Mouse (Mus musculus) forebrain, embryonic 14.5 days (tissue): ENCODE measurements at regions not wholly inside any gene's neighbourhood (a gene's known extent, or its start where the extent isn't known, plus 50 kb on each side); places are given as distances from the start of the nearest gene placed in this dataset.
"Not testable (repeated sequence)": the region's sequence is repeated elsewhere in the genome, so short reads cannot be mapped to it uniquely, and the experiment has no call there.

Source experiments
- ATAC-seq: fragments of 200-750 bp; cut with Nextera tagmentation; 2 replicates; pipeline ENCODE4 v1.8.0; 2017; ENCODE audit warnings: mild to moderate bottlenecking, moderate library complexity
- DNase-seq: peaks from one replicate; pipeline ENCODE4 v3.0.0-alpha.2; 2015; ENCODE audit warnings: low spot score
- H3K27ac ChIP-seq: fragments of 300-500 bp; sonication (generic); 2 replicates; pipeline ENCODE4 v1.5.1; 2014; ENCODE audit warnings: low read depth, mild to moderate bottlenecking, control low read depth, low read length, moderate library complexity
- H3K27me3 ChIP-seq: fragments of 300-500 bp; sonication (generic); replicated peaks from 2 replicates; pipeline ENCODE4 v1.6.1; 2014; ENCODE audit warnings: low read length, control low read depth, mixed read lengths; ENCODE audit not compliant: control insufficient read depth, insufficient read depth
- H3K36me3 ChIP-seq: fragments of 300-500 bp; sonication (generic); 2 replicates; pipeline ENCODE4 v1.6.1; 2014; ENCODE audit warnings: low read length, control low read depth; ENCODE audit not compliant: control insufficient read depth, insufficient read depth
- H3K4me1 ChIP-seq: fragments of 300-500 bp; sonication (generic); 2 replicates; pipeline ENCODE4 v1.6.1; 2014; ENCODE audit warnings: antibody characterized with exemption, low read length, control low read depth; ENCODE audit not compliant: control insufficient read depth, insufficient read depth
- H3K4me2 ChIP-seq: fragments of 300-500 bp; sonication (generic); 2 replicates; pipeline ENCODE4 v1.6.1; 2014; ENCODE audit warnings: mild to moderate bottlenecking, control low read depth, low read length
- H3K4me3 ChIP-seq: fragments of 300-500 bp; sonication (generic); 2 replicates; pipeline ENCODE4 v1.5.1; 2014; ENCODE audit warnings: low read depth, low read length, control low read depth
- H3K9ac ChIP-seq: fragments of 300-500 bp; sonication (generic); 2 replicates; pipeline ENCODE4 v1.6.1; 2014; ENCODE audit warnings: mild to moderate bottlenecking, low read length, control low read depth, moderate library complexity
- H3K9me3 ChIP-seq: fragments of 300-500 bp; sonication (generic); replicated peaks from 2 replicates; pipeline ENCODE4 v1.6.1; 2016; ENCODE audit warnings: low read length, control low read depth, mixed read lengths; ENCODE audit not compliant: control insufficient read depth
- WGBS: fragments of 180-500 bp; shearing (Covaris S2); extraction: QIAGEN DNeasy Blood & Tissue Kit; methylation state at CpG from one replicate; pipeline ENCODE4 v1.1.7; 2014; 5-methylcytosine and 5-hydroxymethylcytosine counted together

DNA sequence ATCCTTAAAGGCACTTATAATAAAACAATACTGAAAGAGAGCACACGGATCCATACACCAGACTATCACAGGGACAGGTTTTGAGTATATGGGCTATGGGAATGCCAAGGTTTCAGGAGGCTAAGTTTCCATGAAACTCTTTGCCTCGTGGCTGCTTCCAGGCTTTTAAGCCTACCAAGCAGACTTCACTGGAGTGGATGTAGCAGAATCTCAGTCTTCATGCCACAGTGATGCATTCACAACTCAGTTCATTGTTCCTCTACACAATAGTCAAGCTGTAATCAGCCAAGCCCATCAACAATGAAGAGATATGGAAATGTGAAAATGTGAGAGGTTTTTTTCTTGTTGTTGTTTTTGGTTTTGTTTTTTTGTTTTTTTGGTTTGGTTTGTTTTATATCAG lies 148.3 kb upstream of the 1700008P02Rik start:
- no peak overlapping the region for H3K4me2 ChIP-seq
- no peak overlapping the region for H3K4me3 ChIP-seq
- H3K27ac ChIP-seq, result no peak overlapping the region
- no peak overlapping the region for H3K9ac ChIP-seq
- H3K36me3 ChIP-seq, result no peaks in the 10 kb centered on the region
- H3K9me3 ChIP-seq, result no peaks in the 10 kb centered on the region
- no peak for DNase-seq
- no peak for ATAC-seq
- no peaks in the 10 kb centered on the region for H3K27me3 ChIP-seq
- WGBS, result 33% methylated on average over 2 of the region's 2 CpGs
- H3K4me1 ChIP-seq, result no peaks in the 10 kb centered on the region

DNA sequence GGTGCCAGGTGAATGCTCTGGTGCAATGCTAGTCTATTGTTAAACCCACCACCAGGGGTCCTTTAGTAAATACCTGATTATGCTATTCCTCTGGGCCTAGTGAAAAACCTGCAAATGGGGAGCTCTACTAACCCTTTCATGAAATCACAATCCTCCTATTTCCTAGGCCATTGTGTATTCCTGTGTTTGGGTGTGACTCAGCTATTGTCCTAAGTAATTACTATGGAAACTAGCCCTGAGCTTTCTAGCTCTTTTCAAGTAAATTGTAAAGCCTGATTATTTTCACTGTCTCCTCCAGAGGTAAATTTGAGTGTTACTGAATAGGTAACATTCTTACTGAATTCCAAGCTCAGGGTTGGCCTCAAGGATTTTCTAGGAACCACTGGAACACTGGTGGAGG lies 147.8 kb upstream of the 1700008P02Rik start:
- H3K9ac ChIP-seq, ATAC-seq, H3K4me3 ChIP-seq, H3K27ac ChIP-seq, H3K27me3 ChIP-seq, H3K4me2 ChIP-seq, H3K9me3 ChIP-seq, DNase-seq, H3K4me1 ChIP-seq, H3K36me3 ChIP-seq: not testable (repeated sequence)

DNA sequence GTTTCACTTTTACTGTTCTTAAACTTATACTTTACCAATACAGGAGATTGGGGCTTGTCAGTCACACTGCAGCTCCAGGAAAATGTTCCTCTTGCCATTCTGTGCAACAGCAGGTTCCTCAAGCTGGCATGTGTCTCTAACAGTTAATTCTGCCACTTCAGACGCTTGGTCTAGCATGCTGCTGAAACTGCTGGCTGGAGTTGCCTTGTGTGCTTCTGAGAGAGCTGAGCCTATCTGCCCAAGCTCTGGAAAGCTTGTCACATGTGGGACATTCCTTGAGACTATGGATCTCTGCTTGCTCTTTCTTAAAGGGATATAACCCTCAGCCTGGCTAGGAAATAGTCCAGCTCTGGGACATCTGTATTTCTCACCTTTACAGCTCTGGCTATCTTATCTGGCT lies 138.9 kb upstream of the 1700008P02Rik start:
- H3K4me2 ChIP-seq, result no peak overlapping the region
- no peak overlapping the region for H3K27ac ChIP-seq
- DNase-seq (no peak), ATAC-seq (no peak)
- H3K36me3 ChIP-seq, result no peaks in the 10 kb centered on the region
- H3K4me1 ChIP-seq, result no peaks in the 10 kb centered on the region
- no peak overlapping the region for H3K9ac ChIP-seq
- no peaks in the 10 kb centered on the region for H3K27me3 ChIP-seq
- H3K4me3 ChIP-seq, result no peak overlapping the region
- WGBS, result 50% methylated on average over 1 of the region's 1 CpGs
- H3K9me3 ChIP-seq, result no peaks in the 10 kb centered on the region

DNA sequence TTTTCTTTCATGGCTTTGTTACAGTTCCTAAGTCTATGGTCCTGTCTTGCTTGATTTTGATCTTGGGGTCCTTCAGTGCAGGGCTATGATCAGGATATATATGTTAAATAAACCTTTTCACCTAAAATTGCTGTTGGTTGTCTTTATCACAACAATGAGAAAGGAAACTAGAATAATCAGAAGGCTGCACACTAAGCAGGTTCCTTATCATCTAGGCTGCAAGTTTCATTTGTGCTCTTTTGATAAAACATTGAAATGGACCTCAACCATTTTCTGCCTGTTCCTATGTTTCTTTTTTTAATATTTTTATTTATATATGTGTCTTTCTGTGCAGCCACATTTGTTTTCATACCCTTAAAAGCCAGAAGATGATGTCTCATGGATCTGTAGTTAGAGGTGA lies 137.3 kb upstream of the 1700008P02Rik start:
- Histone ChIP-seq H3K4me1 (no peaks in the 10 kb centered on the region), H3K27me3 (no peaks in the 10 kb centered on the region), H3K9ac (no peak overlapping the region), H3K27ac (no peak overlapping the region), H3K4me2 (no peak overlapping the region), H3K4me3 (no peak overlapping the region), H3K36me3 (no peaks in the 10 kb centered on the region), H3K9me3 (no peaks in the 10 kb centered on the region)
- ATAC-seq (no peak), DNase-seq (no peak)

DNA sequence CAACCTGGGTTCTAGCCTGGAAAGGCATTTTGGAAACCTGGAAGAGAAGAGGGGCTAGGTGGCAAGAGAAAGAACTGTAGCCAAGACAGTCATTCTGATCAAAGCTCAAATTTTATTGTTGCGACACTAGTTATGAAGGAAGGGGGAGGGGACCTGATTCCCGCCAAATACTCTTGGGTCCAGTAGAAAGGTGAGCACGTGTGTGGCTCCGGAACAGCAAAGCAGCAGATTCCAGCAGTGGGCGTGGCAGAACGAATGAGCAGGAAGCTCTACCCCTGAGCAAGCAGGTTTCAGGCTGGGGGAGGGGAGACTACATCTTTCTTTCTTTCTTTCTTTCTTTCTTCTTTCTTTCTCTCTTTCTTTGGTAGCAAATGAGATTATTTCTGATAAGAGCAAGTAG lies 130.5 kb upstream of the 1700008P02Rik start:
- ATAC-seq, H3K4me3 ChIP-seq, H3K27me3 ChIP-seq, H3K9ac ChIP-seq, DNase-seq, H3K36me3 ChIP-seq, H3K4me1 ChIP-seq, H3K27ac ChIP-seq, H3K9me3 ChIP-seq, H3K4me2 ChIP-seq: not testable (repeated sequence)
- WGBS, result 88% methylated on average over 6 of the region's 6 CpGs

DNA sequence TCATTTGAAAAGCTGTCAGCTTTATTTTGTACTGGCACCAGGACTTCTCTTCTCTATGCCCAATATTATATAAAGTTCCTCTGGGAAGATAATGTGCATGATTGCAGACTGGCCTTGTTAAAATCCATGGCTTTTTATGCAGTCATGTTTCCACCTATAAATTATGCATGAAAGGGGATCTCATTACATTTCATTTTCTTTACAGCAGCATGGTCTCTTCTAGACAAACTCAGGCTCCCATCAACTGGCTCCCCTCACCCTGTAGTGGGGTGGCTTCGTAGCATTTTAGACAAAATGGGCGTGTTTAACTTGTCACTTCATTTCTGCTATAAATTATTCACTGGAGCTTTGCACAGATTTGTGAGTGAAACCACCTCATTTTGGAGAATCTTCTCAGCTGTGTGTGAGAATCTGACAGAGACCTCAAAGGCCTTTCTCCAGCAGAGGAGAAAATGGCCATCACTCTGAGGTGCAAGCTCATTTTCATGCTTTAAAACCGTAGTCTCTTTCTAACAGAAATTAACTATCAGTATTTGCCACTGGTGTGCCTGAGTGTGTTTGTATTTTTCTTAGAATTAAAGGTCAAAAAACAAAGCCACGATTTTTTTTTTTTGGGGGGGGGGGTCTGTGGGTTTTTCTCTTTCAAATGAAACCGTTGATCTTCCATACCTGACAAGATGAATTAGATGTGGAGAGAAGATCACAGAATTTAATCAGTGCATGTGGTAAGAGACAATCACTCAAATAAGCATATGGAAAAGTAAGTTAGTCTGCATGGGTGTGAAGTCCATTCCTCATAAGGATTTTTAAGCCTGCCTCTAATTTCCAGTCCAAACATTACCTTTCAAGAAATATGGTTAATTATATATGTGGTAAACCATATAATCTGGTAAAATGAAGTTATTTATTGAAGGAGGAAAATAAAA lies 111.4 kb upstream of the 1700008P02Rik start:
- Histone ChIP-seq H3K4me3 (no peak overlapping the region), H3K9me3 (no peaks in the 10 kb centered on the region)
- peak; percentile 39 for DNase-seq

DNA sequence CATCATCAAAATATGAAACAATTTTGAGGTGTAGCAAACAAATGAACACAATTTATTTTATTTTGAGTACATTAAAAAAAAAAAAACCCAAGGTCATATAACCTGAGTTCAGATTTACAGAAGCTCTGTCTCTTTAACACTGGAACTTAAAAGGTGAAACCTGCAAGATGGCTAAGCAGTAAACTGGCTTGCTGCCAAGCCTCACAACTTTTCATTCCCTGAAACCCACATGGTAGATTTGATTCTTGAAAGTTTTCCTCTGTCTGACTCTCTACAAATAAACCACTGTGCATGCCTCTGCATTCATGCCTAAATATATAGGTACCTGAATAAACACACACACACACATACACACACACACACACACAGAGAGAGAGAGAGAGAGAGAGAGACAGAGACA lies 109.8 kb upstream of the 1700008P02Rik start:
- H3K4me2 ChIP-seq, result no peak overlapping the region
- no peaks in the 10 kb centered on the region for H3K27me3 ChIP-seq
- no peaks in the 10 kb centered on the region for H3K9me3 ChIP-seq
- no peak overlapping the region for H3K9ac ChIP-seq
- ATAC-seq (no peak), DNase-seq (peak; percentile 44)
- no peak overlapping the region for H3K27ac ChIP-seq
- no peaks in the 10 kb centered on the region for H3K36me3 ChIP-seq
- H3K4me3 ChIP-seq, result no peak overlapping the region
- H3K4me1 ChIP-seq, result no peaks in the 10 kb centered on the region

More for the DNA sequence above, 111.4 kb upstream of the 1700008P02Rik start:
- ATAC-seq, result peak; percentile 68; the same call in 1 of the 2 replicates
- Histone ChIP-seq H3K4me1 (no peaks in the 10 kb centered on the region), H3K27ac (no peak overlapping the region), H3K27me3 (no peaks in the 10 kb centered on the region), H3K4me2 (no peak overlapping the region), H3K36me3 (no peaks in the 10 kb centered on the region), H3K9ac (no peak overlapping the region)
- WGBS, result 63% methylated on average over 5 of the region's 5 CpGs

DNA sequence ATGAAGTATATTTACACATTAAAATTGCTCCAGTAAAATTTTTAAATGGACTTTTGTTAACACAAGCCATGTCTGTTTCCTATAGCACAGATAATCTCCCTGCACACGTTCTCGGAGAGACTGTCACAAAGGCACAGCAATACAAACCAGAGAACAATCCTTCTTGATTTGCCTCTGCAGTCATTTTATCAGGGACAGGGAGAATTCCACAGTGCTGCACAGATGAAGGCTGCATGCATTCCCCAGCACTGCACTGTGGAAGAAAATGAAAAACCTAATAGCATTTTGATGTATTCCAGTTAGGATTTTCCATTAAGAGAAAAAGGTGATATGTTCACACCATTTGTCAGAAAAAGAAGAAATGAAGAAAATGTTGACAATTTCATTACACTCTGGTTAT lies 63.4 kb upstream of the 1700008P02Rik start:
- Histone ChIP-seq H3K4me1 (no peaks in the 10 kb centered on the region), H3K36me3 (no peaks in the 10 kb centered on the region), H3K27me3 (no peaks in the 10 kb centered on the region), H3K4me3 (no peak overlapping the region), H3K4me2 (no peak overlapping the region), H3K27ac (no peak overlapping the region), H3K9me3 (no peaks in the 10 kb centered on the region), H3K9ac (no peak overlapping the region)
- ATAC-seq, result peak; percentile 23; the same call in 1 of the 2 replicates
- no peak for DNase-seq
- WGBS, result 48% methylated on average over 2 of the region's 2 CpGs

DNA sequence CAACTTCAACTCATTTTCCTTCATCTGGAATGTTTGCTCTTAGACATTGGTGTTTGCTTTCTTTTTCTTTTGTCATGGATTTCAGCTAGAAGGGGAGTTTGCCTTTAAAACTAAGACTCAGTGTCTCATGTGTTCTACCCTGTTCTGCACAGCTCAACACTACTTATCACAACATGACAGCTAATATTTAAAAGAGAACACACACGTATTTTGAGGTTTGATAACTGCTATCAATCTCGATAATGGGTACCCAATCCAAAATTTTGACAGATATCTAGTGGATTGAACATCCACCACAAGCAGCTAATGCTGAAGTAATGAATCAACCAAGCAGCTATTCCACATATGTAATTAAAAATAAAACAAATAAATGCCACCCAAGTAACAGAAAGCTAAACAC lies 61.2 kb upstream of the 1700008P02Rik start:
- no peak overlapping the region for H3K4me2 ChIP-seq
- no peaks in the 10 kb centered on the region for H3K9me3 ChIP-seq
- H3K36me3 ChIP-seq, result no peaks in the 10 kb centered on the region
- H3K27me3 ChIP-seq, result no peaks in the 10 kb centered on the region
- H3K27ac ChIP-seq, result no peak overlapping the region
- ATAC-seq (no peak), DNase-seq (no peak)
- H3K9ac ChIP-seq, result no peak overlapping the region
- H3K4me1 ChIP-seq, result no peaks in the 10 kb centered on the region
- 72% methylated on average over 2 of the region's 2 CpGs for WGBS
- H3K4me3 ChIP-seq, result no peak overlapping the region
